Mouse (Mus musculus): ENCODE data around the gene Creb3l2. TPM values are rescaled to one million over a fixed set of nuclear protein-coding genes. Genes with fewer than 3 reads are reported as not detected.

The Creb3l2 gene
- total and polyA plus RNA-seq, 2 experiments from 2014 or later, result 16.3 to 32.4 TPM

GRCm38 (mm10) chr6:37297744-37298482, 144.0 kb downstream of the Creb3l2 start:
- H3K36me3 ChIP-seq (replicated peaks; ENCODE audit: control insufficient read depth, insufficient read depth, low read length), result no peaks in the 10 kb centered on the region
- TF ChIP-seq CTCF (IDR thresholded peaks at IDR 0.05; ENCODE audit: low read depth) (no peak), EP300 (IDR thresholded peaks at IDR 0.05; ENCODE audit: low read depth) (no peak)
- no peak overlapping the region for H3K4me2 ChIP-seq (ENCODE audit: low read depth, low read length)
- H3K9ac ChIP-seq (replicated peaks; ENCODE audit: low read depth, low read length), result no peak overlapping the region
- DNase-seq (ENCODE audit: low spot score), result no peak
- 46% methylated on average over 8 of the region's 8 CpGs for WGBS
- H3K4me3 ChIP-seq (ENCODE audit: low read depth, low read length), result no peak overlapping the region
- ATAC-seq (ENCODE audit: insufficient read depth, low read depth), result no peak
- H3K4me1 ChIP-seq (ENCODE audit: control insufficient read depth, insufficient read depth), result peaks cover 6% of the 10 kb centered on the region; the same call in 1 of the 2 replicates
- H3K27me3 ChIP-seq (ENCODE audit: control insufficient read depth, insufficient read depth, low read length), result peaks cover 35% of the 10 kb centered on the region
- H3K27ac ChIP-seq (ENCODE audit: low read depth), result no peak overlapping the region
- no peaks in the 10 kb centered on the region for H3K9me3 ChIP-seq (replicated peaks; ENCODE audit: control insufficient read depth, low read length)

DNA sequence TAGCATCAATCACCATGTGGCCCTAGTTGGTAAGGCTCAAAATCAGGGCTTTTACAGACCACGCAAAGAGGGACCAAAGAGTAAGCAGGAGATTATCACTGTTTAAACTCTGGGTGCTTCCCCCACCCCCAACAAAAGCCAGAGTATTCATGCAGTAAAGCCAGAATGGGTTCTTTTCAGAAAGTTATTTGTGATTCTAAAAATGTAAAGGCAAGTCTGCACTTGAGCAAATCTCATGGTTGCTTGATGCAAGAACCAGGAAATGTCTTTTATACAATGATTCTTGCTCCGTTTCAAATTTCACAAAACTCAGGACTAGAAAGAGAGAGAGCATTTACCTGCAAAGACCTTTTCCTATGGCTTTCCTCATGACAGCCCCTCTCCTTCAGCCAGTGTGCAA, 149.9 kb downstream of the Creb3l2 start:
- Histone ChIP-seq H3K4me1 (ENCODE audit: control insufficient read depth, insufficient read depth) (no peaks in the 10 kb centered on the region; the same call in 1 of the 2 replicates), H3K4me2 (ENCODE audit: low read depth, low read length) (no peak overlapping the region), H3K36me3 (replicated peaks; ENCODE audit: control insufficient read depth, insufficient read depth, low read length) (no peaks in the 10 kb centered on the region), H3K27me3 (ENCODE audit: control insufficient read depth, insufficient read depth, low read length) (no peaks in the 10 kb centered on the region), H3K4me3 (ENCODE audit: low read depth, low read length) (no peak overlapping the region), H3K9ac (replicated peaks; ENCODE audit: low read depth, low read length) (no peak overlapping the region), H3K9me3 (replicated peaks; ENCODE audit: control insufficient read depth, low read length) (no peaks in the 10 kb centered on the region), H3K27ac (ENCODE audit: low read depth) (no peak overlapping the region)
- DNase-seq (ENCODE audit: low spot score) (no peak), ATAC-seq (ENCODE audit: insufficient read depth, low read depth) (no peak)
- TF ChIP-seq CTCF (IDR thresholded peaks at IDR 0.05; ENCODE audit: low read depth) (no peak), EP300 (IDR thresholded peaks at IDR 0.05; ENCODE audit: low read depth) (no peak)
- WGBS, result 90% methylated on average over 2 of the region's 2 CpGs

GRCm38 (mm10) chr6:37291171-37291570, 150.8 kb downstream of the Creb3l2 start:
- DNase-seq (ENCODE audit: low spot score) (no peak), ATAC-seq (ENCODE audit: insufficient read depth, low read depth) (no peak)
- no peak overlapping the region for H3K4me2 ChIP-seq (ENCODE audit: low read depth, low read length)
- no peak for TF ChIP-seq EP300 (IDR thresholded peaks at IDR 0.05; ENCODE audit: low read depth)
- no peaks in the 10 kb centered on the region for H3K27me3 ChIP-seq (ENCODE audit: control insufficient read depth, insufficient read depth, low read length)
- no peaks in the 10 kb centered on the region; the same call in 1 of the 2 replicates for H3K4me1 ChIP-seq (ENCODE audit: control insufficient read depth, insufficient read depth)
- H3K9ac ChIP-seq (replicated peaks; ENCODE audit: low read depth, low read length), result no peak overlapping the region
- H3K4me3 ChIP-seq (ENCODE audit: low read depth, low read length), result no peak overlapping the region
- H3K36me3 ChIP-seq (replicated peaks; ENCODE audit: control insufficient read depth, insufficient read depth, low read length), result no peaks in the 10 kb centered on the region
- 100% methylated on average over 1 of the region's 1 CpGs for WGBS
- H3K27ac ChIP-seq (ENCODE audit: low read depth), result no peak overlapping the region
- H3K9me3 ChIP-seq (replicated peaks; ENCODE audit: control insufficient read depth, low read length), result no peaks in the 10 kb centered on the region

DNA sequence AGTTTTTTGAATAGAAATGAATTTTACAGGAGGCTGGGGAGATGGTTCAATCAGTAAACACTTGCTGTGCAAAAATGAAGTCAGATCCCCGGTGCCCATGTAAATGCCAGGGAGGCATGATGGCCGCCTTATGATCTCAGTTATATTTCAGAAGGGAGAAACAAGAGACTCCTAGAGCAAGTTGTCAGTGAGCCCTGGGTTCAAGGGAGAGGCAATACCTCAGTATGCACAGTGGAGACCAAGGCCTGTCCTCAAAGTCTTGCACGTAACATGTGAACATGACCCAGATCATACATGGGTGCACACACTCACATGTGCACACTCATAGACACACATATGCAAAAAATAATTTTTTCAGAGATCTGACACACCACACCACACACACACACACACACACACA, 151.3 kb downstream of the Creb3l2 start:
- Histone ChIP-seq H3K4me3 (ENCODE audit: low read depth, low read length) (no peak overlapping the region), H3K9me3 (replicated peaks; ENCODE audit: control insufficient read depth, low read length) (no peaks in the 10 kb centered on the region), H3K27me3 (ENCODE audit: control insufficient read depth, insufficient read depth, low read length) (no peaks in the 10 kb centered on the region), H3K9ac (replicated peaks; ENCODE audit: low read depth, low read length) (no peak overlapping the region), H3K4me1 (ENCODE audit: control insufficient read depth, insufficient read depth) (no peaks in the 10 kb centered on the region; the same call in 1 of the 2 replicates), H3K36me3 (replicated peaks; ENCODE audit: control insufficient read depth, insufficient read depth, low read length) (no peaks in the 10 kb centered on the region), H3K4me2 (ENCODE audit: low read depth, low read length) (no peak overlapping the region), H3K27ac (ENCODE audit: low read depth) (no peak overlapping the region)
- no peak for DNase-seq (ENCODE audit: low spot score)
- TF ChIP-seq EP300 (IDR thresholded peaks at IDR 0.05; ENCODE audit: low read depth), result no peak
- no peak for TF ChIP-seq CTCF (IDR thresholded peaks at IDR 0.05; ENCODE audit: low read depth)
- ATAC-seq (ENCODE audit: insufficient read depth, low read depth), result no peak
- 95% methylated on average over 3 of the region's 3 CpGs for WGBS

DNA sequence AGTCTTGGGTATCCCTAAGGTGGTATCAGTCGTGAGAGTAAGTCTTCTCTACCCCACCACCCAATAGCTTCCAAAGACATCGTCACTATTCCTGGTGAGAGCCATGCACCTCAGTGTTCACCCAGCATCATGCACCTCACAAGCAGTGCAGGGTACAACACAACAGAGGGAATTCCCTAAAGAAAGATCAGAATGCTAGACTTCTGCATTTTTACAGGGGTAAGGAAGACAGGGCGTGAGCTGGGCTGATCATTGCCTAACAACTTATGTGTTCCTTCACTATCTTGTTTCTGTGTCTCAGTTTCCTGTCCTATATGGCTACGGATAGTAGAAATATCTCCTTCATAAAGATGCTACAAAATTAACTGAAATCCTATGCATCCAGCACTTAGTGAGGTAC, 155.8 kb downstream of the Creb3l2 start:
- Histone ChIP-seq H3K36me3 (replicated peaks; ENCODE audit: control insufficient read depth, insufficient read depth, low read length) (no peaks in the 10 kb centered on the region), H3K4me3 (ENCODE audit: low read depth, low read length) (no peak overlapping the region), H3K9ac (replicated peaks; ENCODE audit: low read depth, low read length) (no peak overlapping the region), H3K4me2 (ENCODE audit: low read depth, low read length) (no peak overlapping the region), H3K27me3 (ENCODE audit: control insufficient read depth, insufficient read depth, low read length) (no peaks in the 10 kb centered on the region), H3K27ac (ENCODE audit: low read depth) (no peak overlapping the region), H3K4me1 (ENCODE audit: control insufficient read depth, insufficient read depth) (peaks cover 20% of the 10 kb centered on the region), H3K9me3 (replicated peaks; ENCODE audit: control insufficient read depth, low read length) (no peaks in the 10 kb centered on the region)
- WGBS, result 88% methylated on average over 4 of the region's 4 CpGs
- DNase-seq (ENCODE audit: low spot score) (no peak), ATAC-seq (ENCODE audit: insufficient read depth, low read depth) (no peak)
- TF ChIP-seq CTCF (IDR thresholded peaks at IDR 0.05; ENCODE audit: low read depth) (no peak), EP300 (IDR thresholded peaks at IDR 0.05; ENCODE audit: low read depth) (no peak)

GRCm38 (mm10) chr6:37284879-37285278, 157.1 kb downstream of the Creb3l2 start:
- DNase-seq (ENCODE audit: low spot score) (no peak), ATAC-seq (ENCODE audit: insufficient read depth, low read depth) (no peak)
- TF ChIP-seq CTCF (IDR thresholded peaks at IDR 0.05; ENCODE audit: low read depth) (no peak), EP300 (IDR thresholded peaks at IDR 0.05; ENCODE audit: low read depth) (no peak)
- H3K4me3 ChIP-seq (ENCODE audit: low read depth, low read length), result no peak overlapping the region
- no peak overlapping the region for H3K27ac ChIP-seq (ENCODE audit: low read depth)
- no peak overlapping the region for H3K9ac ChIP-seq (replicated peaks; ENCODE audit: low read depth, low read length)
- no peak overlapping the region for H3K4me2 ChIP-seq (ENCODE audit: low read depth, low read length)
- H3K27me3 ChIP-seq (ENCODE audit: control insufficient read depth, insufficient read depth, low read length), result no peaks in the 10 kb centered on the region
- H3K36me3 ChIP-seq (replicated peaks; ENCODE audit: control insufficient read depth, insufficient read depth, low read length), result no peaks in the 10 kb centered on the region
- H3K9me3 ChIP-seq (replicated peaks; ENCODE audit: control insufficient read depth, low read length), result no peaks in the 10 kb centered on the region
- H3K4me1 ChIP-seq (ENCODE audit: control insufficient read depth, insufficient read depth), result peaks cover 20% of the 10 kb centered on the region
- WGBS, result 89% methylated on average over 9 of the region's 9 CpGs

All from heart, postnatal 0 days (tissue).